Mouse (Mus musculus): ENCODE data around the gene 9530068E07Rik.
A peak's percentile ranks its signal among the peaks of the same experiment; 100 is the strongest.
"Not testable (repeated sequence)": the region's sequence is repeated elsewhere in the genome, so short reads cannot be mapped to it uniquely, and the experiment has no call there.

The 9530068E07Rik gene

GRCm38 (mm10) chr11:52374340-52374739, 21.9 kb upstream of the 9530068E07Rik start:
- no peak for DNase-seq (ENCODE audit: low read depth)

- no peak for DNase-seq (ENCODE audit: low read depth)
Measured at GRCm38 (mm10) chr11:52377579-52377978, 18.6 kb upstream of the 9530068E07Rik start.

- no peak for DNase-seq (ENCODE audit: low read depth)
Measured at GRCm38 (mm10) chr11:52379241-52379640, 17.0 kb upstream of the 9530068E07Rik start.

DNA sequence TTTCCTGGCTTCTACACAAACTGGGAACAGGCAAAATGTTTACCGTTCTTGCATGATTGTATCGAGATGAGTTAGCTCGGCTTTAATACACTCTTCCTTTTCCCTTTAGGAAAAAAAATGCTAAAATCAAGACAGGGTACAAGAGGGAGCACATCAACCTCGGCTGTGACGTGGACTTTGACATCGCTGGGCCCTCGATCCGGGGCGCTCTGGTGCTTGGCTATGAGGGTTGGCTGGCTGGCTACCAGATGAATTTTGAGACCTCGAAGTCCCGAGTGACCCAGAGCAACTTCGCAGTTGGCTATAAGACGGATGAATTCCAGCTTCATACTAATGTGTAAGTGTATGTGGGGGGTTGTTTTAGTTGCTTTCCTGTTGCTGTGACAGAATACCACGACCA, 12.5 kb upstream of the 9530068E07Rik start:
- DNase-seq (ENCODE audit: low read depth), result no peak

- DNase-seq (ENCODE audit: low read depth), result no peak
Measured at GRCm38 (mm10) chr11:52384667-52385066, 11.6 kb upstream of the 9530068E07Rik start.

DNA sequence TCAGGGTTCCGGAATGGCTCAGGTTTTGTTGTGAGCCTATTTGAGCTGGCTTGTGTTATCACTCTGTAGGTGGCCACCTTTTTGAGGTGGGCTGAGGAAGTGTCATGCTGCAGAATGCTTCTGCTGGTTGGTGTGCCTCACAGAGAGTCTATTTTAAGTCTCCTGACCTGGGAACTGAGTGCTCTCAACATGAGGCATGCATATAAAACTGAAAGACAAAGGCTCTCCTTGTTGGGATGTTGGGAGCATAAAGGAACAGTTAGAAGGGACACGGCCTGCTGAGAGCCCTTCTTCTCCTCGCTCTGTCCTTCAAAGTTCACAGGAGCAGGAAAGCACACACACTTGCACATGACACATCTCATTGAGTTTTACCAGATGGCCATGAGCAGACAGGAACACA, 9.3 kb upstream of the 9530068E07Rik start:
- no peak for DNase-seq (ENCODE audit: low read depth)

GRCm38 (mm10) chr11:52388150-52388549, 8.1 kb upstream of the 9530068E07Rik start:
- no peak for DNase-seq (ENCODE audit: low read depth)

GRCm38 (mm10) chr11:52388979-52389378, 7.2 kb upstream of the 9530068E07Rik start:
- not testable (repeated sequence) for DNase-seq (ENCODE audit: low read depth)

DNA sequence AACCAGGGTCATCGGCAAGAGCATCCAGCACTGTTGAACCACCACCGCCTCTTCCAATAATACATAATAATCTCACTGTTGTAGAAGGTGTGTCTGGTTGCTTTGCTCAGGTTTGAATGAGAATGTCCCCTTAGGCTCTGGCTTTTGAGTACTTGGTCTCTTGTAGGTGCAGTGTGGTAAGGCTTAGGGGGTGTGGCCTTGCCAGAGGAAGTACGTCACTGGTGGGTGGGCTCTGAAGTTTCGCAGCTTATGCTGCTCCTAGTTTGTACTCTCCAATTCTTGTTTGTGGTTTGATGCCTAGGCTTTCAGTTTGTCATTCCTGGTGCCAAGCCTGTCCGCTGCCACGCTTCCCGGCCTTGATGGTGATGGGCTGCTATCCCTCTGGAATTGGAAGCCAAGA, 6.3 kb upstream of the 9530068E07Rik start:
- DNase-seq (ENCODE audit: low read depth), result no peak

- DNase-seq (ENCODE audit: low read depth), result no peak
Measured at GRCm38 (mm10) chr11:52394494-52394893, 1.7 kb upstream of the 9530068E07Rik start.

GRCm38 (mm10) chr11:52395343-52395742, 885 bp upstream of the 9530068E07Rik start:
- no peak for DNase-seq (ENCODE audit: low read depth)

DNA sequence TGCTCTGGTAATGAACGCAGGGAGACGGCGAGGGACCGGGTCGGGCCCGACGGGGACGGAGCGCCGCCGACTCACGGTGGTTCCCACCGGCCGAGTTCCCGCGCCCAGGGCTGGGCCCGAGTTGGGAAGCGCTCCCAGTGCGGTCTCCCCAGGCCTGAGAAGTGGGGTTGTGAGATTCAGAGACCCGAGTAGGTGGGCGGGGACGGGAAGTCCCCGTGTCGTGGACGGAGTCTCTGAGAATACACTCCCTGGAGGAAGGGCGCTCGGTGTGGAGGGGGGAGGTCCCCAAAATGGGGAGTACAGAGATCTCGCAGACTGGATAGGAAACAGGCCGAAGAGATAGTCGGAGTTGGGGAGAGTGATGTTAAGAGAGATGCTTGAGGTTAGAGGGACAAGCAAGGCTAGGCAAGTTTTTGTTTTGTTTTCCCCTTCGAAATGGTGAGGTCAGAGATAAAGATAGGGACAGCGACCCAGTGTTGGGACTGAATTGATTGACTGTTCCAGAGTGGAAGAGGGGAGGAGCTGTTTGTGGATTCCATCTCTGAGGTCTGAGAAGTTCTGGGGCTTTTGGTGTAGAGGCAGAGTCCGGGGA, 465 bp downstream of the 9530068E07Rik start:
- no peak for DNase-seq (ENCODE audit: low read depth)

GRCm38 (mm10) chr11:52397385-52397987, 1.3 kb downstream of the 9530068E07Rik start:
- no peak for DNase-seq (ENCODE audit: low read depth)

DNA sequence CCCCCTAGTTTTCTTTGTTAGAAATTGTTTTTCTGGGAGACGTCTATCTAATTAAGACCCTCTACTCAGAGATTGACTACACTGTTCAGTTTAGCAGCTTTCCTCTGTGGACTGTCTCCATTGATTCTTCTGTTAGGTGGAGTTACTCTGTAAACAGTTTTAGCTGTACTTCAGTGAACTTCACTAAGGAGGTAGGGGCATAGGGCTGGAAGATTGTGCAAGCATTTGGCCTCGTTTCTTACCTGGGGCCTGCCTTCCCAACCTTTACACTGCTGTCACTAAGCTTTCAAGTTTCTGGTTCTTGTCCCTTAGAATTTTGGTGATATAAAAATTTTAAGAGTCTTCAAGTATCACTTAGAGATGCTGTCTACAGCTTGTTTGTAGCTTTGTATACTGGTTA, 5.2 kb downstream of the 9530068E07Rik start:
- no peak for DNase-seq (ENCODE audit: low read depth)

DNA sequence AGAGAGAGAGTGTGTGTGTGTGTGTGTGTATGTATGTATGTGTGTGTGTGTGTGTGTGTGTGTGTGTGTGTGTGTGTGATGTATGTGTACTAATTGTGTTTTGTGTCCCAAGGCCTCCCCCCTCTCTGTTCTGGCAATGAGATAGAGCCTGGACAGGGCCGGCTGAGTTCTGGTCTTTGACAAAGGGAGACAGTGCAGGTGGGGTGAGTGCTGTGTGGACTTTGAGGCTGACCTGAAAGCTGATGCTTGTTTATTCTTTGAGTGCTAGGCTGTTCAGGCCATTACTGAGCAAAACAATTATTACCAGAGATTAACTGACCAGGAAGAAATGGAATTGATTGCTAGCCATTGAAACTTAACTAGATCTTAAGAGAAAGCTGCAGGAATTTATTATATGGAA, 6.3 kb downstream of the 9530068E07Rik start:
- DNase-seq (ENCODE audit: low read depth), result no peak

DNA sequence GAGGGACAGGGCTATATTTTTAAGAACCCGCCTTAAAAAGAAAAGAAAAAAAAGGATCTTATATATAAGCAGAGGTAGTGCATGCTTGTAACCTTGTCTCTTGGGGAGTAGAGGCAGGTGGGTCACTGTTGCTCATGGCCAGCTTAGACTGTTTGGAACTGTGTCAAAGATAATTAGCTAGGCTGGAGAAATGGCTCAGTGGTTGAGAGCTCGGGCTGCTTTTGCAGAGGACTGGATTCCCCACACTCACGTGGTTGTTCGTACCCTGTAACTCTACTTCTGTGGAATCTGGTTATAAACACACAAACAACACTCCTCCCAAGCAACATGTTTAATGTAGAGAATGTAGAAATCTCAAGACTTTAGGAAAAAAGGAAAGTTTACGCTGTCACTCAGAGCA, 8.0 kb downstream of the 9530068E07Rik start:
- no peak for DNase-seq (ENCODE audit: low read depth)

GRCm38 (mm10) chr11:52405196-52405688, 9.0 kb downstream of the 9530068E07Rik start:
- DNase-seq (ENCODE audit: low read depth), result no peak

GRCm38 (mm10) chr11:52409316-52409715, 13.1 kb downstream of the 9530068E07Rik start:
- no peak for DNase-seq (ENCODE audit: low read depth)

DNA sequence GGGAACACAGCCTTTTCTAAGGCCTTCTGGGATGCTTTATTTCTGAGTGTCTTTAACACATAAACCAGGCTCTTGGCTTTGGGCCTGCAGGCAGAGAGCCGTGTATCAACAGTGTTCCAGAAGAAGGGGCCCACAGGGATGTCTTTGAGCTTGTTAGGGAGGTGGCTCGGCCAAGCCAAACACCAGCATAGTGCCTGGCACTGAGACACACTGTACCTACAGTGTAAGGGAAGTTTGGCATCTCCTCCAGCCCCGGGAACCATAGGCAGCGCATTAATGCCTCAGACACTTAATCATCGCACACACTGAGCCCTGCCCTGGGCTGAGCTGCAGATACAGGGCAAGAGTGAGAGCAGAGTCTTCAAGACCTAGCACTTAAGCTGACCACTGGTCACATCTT, 22.1 kb downstream of the 9530068E07Rik start:
- no peak for DNase-seq (ENCODE audit: low read depth)

- DNase-seq (ENCODE audit: low read depth), result peak; percentile 2
Measured at GRCm38 (mm10) chr11:52419246-52419645, 23.0 kb downstream of the 9530068E07Rik start.

- no peak for DNase-seq (ENCODE audit: low read depth)
Measured at GRCm38 (mm10) chr11:52419861-52420260, 23.6 kb downstream of the 9530068E07Rik start.

- no peak for DNase-seq (ENCODE audit: low read depth)
Measured at GRCm38 (mm10) chr11:52420296-52421052, 24.2 kb downstream of the 9530068E07Rik start.
